Mouse (Mus musculus) Patski (cell line): ENCODE measurements around the gene Bicc1. TPM values are rescaled to one million over a fixed set of nuclear protein-coding genes. Genes with fewer than 3 reads are reported as not detected.

ENCODE experiments used
- ATAC-seq: fragments of 100-300 bp; one replicate; pipeline ENCODE4 v1.8.0; 2021
- CTCF ChIA-PET: fragments of 350-600 bp; sonication (Branson Sonifier 250); formaldehyde crosslinking; loops from one replicate; lab custom pipeline; 2022; ENCODE audit warnings: inconsistent platforms; lab: Charles Lee
- POLR2A ChIA-PET: fragments of 350-600 bp; sonication (Branson Sonifier 250); formaldehyde crosslinking; loops from one replicate; lab custom pipeline; 2022; ENCODE audit warnings: antibody characterized with exemption, inconsistent platforms; lab: Charles Lee
- DNase-seq: peaks from one replicate; pipeline ENCODE4 v3.0.0-alpha.2; 2011; ENCODE audit warnings: low read depth, low spot score
- H3K27me3 ChIP-seq: fragments of 371-371 bp; one replicate; pipeline ENCODE4 v1.5.1; 2021
- CTCF ChIP-seq: fragments of 100-300 bp; IDR thresholded peaks from one replicate; pipeline ENCODE4 v1.5.1; 2021
- in situ Hi-C: fragments of 300-500 bp; cut with MboI; formaldehyde crosslinking; loops from 3 replicates; pipeline ENCODE4 v1.11.1; 2018; ENCODE audit warnings: low pct_unique_long_range_greater_than_20kb, mixed read lengths
- polyA plus RNA-seq: library from polyadenylated mRNA; unstranded; gene quantifications from one replicate; pipeline ENCODE4 v1.2.3, GENCODE M21; 2021

Gene Bicc1
- polyA plus RNA-seq, 1 experiment from 2014 or later: 384 TPM

GRCm38 (mm10) chr10:71050722-71051333 is 108.7 kb downstream of the Bicc1 start:
- no peak for DNase-seq
- CTCF ChIA-PET: no interaction called here
- in situ Hi-C loops: no loop called here
- ATAC-seq: no peak
- H3K27me3 ChIP-seq: no peaks in the 10 kb centered on the region
- POLR2A ChIA-PET: no interaction called here
- no peak for TF ChIP-seq CTCF

DNA sequence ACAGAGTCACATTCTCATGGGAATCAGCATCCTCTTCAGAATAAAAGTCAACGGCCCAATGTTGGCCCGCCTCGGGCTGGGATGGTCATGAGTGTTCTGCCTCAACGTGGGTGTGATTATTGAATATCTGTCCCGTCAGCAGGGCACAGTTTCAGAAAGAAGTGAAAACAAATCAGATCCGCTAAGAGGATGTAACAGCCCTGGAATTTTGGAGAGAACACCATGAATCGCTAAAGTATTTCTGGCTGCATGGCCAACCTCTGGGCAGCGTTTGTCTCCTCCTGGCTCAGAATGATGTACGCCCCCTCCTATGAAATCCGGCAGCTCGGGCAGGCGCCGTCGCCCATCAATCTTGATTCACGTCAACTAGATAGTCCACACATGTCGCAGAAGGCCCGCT is 110.2 kb downstream of the Bicc1 start:
- ChIA-PET POLR2A (no interaction called here), CTCF (no interaction called here)
- in situ Hi-C loops: no loop called here
- H3K27me3 ChIP-seq: no peaks in the 10 kb centered on the region
- ATAC-seq (no peak), DNase-seq (no peak)
- TF ChIP-seq CTCF: no peak

DNA sequence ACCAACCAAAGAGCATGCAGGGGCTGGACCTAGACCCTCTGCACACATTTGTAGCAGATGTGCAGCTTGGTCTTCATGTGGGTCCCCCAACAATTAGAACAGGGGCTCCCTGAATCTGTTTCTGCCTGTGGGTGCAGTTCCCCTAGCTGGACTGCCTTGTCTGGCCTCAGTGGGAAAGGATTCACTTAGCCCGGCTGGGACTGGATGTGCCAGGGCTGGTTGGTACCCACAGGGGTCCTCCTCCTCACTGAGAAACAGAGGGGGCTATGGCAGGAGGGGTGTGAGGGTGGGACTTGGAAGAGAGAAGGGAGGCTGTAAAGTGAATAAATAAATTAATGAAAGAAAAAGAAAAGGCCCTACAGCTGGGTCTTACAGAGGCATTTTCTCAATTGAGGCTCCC is 115.1 kb downstream of the Bicc1 start:
- ChIA-PET CTCF (no interaction called here), POLR2A (no interaction called here)
- in situ Hi-C loops: no loop called here
- DNase-seq (no peak), ATAC-seq (no peak)
- no peaks in the 10 kb centered on the region for H3K27me3 ChIP-seq
- TF ChIP-seq CTCF: no peak

DNA sequence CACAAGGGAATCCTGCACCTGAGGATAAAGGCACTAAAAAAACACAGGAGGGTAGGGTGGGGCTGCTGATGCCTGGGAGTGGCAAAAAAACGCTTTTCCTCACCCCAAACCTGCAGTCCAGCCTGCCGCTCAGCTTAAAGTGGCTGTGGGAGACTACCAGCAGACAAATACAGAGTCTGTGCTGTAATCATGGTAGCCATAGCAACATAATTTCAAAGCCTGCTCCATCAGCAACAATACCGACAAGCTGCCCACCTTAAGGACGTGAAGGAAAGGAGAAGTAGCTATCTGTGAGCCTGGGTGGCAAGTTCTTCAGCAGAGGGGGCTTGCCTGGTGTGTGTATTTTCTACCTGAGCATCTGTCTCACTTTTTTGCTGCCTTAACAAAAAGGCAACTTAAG is 117.6 kb downstream of the Bicc1 start:
- H3K27me3 ChIP-seq: no peaks in the 10 kb centered on the region
- ChIA-PET POLR2A (interaction anchor here (1.1 kb wide), 1 partner anchor 14 kb away, joined by 3 read pairs; no protein-coding TSS in a partner anchor), CTCF (no interaction called here)
- in situ Hi-C loops: no loop called here
- ATAC-seq (no peak), DNase-seq (no peak)
- no peak for TF ChIP-seq CTCF

- POLR2A ChIA-PET: no interaction called here
- in situ Hi-C loops: no loop called here
- CTCF ChIA-PET: no interaction called here
- ATAC-seq (no peak), DNase-seq (no peak)
- no peak for TF ChIP-seq CTCF
- H3K27me3 ChIP-seq: no peaks in the 10 kb centered on the region
Observed at GRCm38 (mm10) chr10:71036484-71036883, 123.0 kb downstream of the Bicc1 start.

DNA sequence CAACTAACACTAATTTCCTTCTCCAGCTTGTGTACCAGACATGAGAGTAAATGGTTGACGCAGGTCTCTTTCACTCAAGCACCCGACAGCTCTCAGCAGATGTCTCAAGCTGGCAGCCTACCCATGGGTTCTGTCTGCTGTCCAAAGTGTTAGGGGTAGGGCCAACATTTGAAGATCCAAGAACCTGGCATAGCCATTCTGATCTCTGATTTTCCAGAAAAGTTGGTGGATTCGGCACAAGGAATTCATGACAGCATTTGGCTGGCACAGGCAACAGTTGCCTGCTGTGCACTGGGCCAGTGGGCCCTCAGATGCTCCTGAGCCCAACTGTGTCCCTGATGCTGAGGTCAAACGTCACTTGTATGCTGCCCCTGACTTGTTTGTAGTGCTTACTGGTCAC is 130.5 kb downstream of the Bicc1 start:
- ChIA-PET CTCF (no interaction called here), POLR2A (no interaction called here)
- TF ChIP-seq CTCF: no peak
- ATAC-seq (no peak), DNase-seq (no peak)
- H3K27me3 ChIP-seq: no peaks in the 10 kb centered on the region
- in situ Hi-C loops: no loop called here

GRCm38 (mm10) chr10:71028066-71028844 is 131.2 kb downstream of the Bicc1 start:
- ATAC-seq: no peak
- DNase-seq: no peak
- no peak for TF ChIP-seq CTCF
- in situ Hi-C loops: no loop called here
- CTCF ChIA-PET: interaction anchor here (1.5 to 2.0 kb wide), 2 partner anchors 10 to 28 kb away, joined by 3 to 5 read pairs; no protein-coding TSS in a partner anchor
- no peaks in the 10 kb centered on the region for H3K27me3 ChIP-seq
- POLR2A ChIA-PET: interaction anchor here (0.9 kb wide), 1 partner anchor 13 kb away, joined by 3 read pairs; no protein-coding TSS in a partner anchor

DNA sequence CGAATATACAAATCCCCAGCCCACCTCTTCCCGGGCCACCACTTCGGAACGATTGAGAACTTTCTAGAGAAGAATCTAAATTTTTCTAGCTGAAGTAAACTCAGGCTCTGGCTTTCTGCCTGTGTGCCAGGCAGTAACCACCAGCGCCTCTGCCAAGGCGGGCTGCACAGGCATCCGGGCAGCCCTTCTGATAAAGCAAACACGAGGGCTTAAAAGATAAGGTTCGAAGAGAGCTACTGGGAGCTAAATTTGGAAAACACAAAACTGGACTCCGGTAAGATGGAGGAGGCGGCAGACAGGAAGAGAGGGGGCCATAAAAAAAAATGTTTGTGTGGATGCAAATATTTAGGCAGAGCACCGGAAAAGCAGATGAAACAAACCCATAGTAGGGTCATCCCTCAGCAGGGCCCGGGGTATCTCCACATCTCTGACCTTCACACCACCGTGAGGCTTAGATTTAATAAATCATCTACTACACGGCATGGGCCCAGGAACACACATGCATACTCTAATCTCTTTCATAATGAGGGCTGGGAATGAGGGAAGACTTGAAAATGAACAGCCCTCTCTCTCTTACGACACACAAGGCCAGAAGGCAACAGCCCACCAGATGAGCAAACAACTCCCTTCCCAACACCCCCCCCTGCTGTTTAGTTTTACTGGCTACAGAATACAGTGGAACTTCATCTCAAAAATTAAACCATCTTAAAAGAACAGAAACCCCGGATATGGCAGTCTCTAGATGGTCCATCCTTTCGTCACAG is 134.2 kb downstream of the Bicc1 start:
- no peaks in the 10 kb centered on the region for H3K27me3 ChIP-seq
- no peak for ATAC-seq
- no peak for TF ChIP-seq CTCF
- in situ Hi-C loops: no loop called here
- POLR2A ChIA-PET: no interaction called here
- no peak for DNase-seq
- CTCF ChIA-PET: interaction anchor here (0.6 kb wide), 1 partner anchor 48 kb away, joined by 3 read pairs; no protein-coding TSS in a partner anchor

GRCm38 (mm10) chr10:71024681-71025080 is 134.8 kb downstream of the Bicc1 start:
- no peak for ATAC-seq

GRCm38 (mm10) chr10:71023471-71023870 is 136.0 kb downstream of the Bicc1 start:
- in situ Hi-C loops: no loop called here
- no peak for ATAC-seq
- DNase-seq: no peak
- ChIA-PET CTCF (interaction anchor here (0.9 kb wide), 1 partner anchor 12 kb away, joined by 3 read pairs; no protein-coding TSS in a partner anchor), POLR2A (no interaction called here)
- TF ChIP-seq CTCF: no peak
- no peaks in the 10 kb centered on the region for H3K27me3 ChIP-seq

More at GRCm38 (mm10) chr10:71024681-71025080, 134.8 kb downstream of the Bicc1 start:
- CTCF ChIA-PET: no interaction called here
- TF ChIP-seq CTCF: no peak
- in situ Hi-C loops: no loop called here
- POLR2A ChIA-PET: no interaction called here
- DNase-seq: no peak
- no peaks in the 10 kb centered on the region for H3K27me3 ChIP-seq
